Mouse (Mus musculus) olfactory bulb, adult 2 months (tissue): ENCODE measurements around the gene Ccr7. TPM values are rescaled to one million over a fixed set of nuclear protein-coding genes. Genes with fewer than 3 reads are reported as not detected.

Source experiments
- H3K27ac ChIP-seq: fragments of 200-500 bp; 2 replicates; pipeline ENCODE4 v1.5.1; 2012; ENCODE audit warnings: low read depth, low read length; ENCODE audit not compliant: insufficient read depth
- H3K4me1 ChIP-seq: fragments of 200-500 bp; 2 replicates; pipeline ENCODE4 v1.6.1; 2012; ENCODE audit warnings: low read length; ENCODE audit not compliant: control insufficient read depth, insufficient read depth
- H3K4me3 ChIP-seq: fragments of 200-500 bp; 2 replicates; pipeline ENCODE4 v1.5.1; 2012; ENCODE audit warnings: mild to moderate bottlenecking, low read depth, low read length, moderate library complexity; ENCODE audit not compliant: insufficient read depth
- CTCF ChIP-seq: fragments of 200-500 bp; IDR thresholded peaks from 2 replicates; pipeline ENCODE4 v1.5.1; 2012; ENCODE audit warnings: low read depth, mild to moderate bottlenecking, low read length, moderate library complexity; ENCODE audit not compliant: insufficient read depth
- POLR2A ChIP-seq: fragments of 200-500 bp; IDR thresholded peaks from 2 replicates; pipeline ENCODE4 v1.6.1; 2012; ENCODE audit warnings: mild to moderate bottlenecking, low read depth, low read length, moderate library complexity; ENCODE audit not compliant: insufficient read depth
- WGBS: fragments of 180-500 bp; shearing (Covaris S2); methylation state at CpG from one replicate; pipeline ENCODE4 v1.1.7; 2018; 5-methylcytosine and 5-hydroxymethylcytosine counted together
- polyA plus RNA-seq: library from polyadenylated mRNA; stranded (reverse); fragments of >200 nt; gene quantifications from 2 replicates; pipeline ENCODE4 v1.2.4, GENCODE M21; 2012; ENCODE audit warnings: low replicate concordance; ENCODE audit not compliant: missing spikeins, insufficient read depth, insufficient read length

The Ccr7 gene
- polyA plus RNA-seq, 1 experiment: not detected

DNA sequence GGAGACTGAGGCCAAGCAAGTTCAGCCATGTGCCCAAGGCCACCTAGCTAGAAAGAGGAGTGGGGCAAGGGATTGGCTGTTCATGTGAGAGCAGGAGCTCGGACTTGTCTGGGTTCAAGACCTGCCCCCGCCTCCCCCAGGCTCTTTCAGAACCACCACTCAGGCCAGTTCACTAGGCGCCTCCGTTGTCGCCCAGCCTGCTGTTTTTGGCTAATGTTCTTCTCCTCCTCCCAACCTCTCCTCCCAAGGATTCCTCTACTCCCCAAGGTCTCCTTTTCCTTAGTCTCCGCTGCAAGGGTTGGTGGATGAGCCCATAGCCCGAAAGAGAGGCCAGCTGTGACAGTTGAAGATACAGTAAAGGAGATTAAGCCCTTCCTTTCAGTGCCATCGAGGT lies 19.8 kb downstream of the Ccr7 start:
- no peak for TF ChIP-seq CTCF
- TF ChIP-seq POLR2A: no peak
- Histone ChIP-seq H3K4me3 (no peak overlapping the region), H3K4me1 (peaks cover 10% of the 10 kb centered on the region), H3K27ac (no peak overlapping the region)
- 84% methylated on average over 8 of the region's 8 CpGs for WGBS

DNA sequence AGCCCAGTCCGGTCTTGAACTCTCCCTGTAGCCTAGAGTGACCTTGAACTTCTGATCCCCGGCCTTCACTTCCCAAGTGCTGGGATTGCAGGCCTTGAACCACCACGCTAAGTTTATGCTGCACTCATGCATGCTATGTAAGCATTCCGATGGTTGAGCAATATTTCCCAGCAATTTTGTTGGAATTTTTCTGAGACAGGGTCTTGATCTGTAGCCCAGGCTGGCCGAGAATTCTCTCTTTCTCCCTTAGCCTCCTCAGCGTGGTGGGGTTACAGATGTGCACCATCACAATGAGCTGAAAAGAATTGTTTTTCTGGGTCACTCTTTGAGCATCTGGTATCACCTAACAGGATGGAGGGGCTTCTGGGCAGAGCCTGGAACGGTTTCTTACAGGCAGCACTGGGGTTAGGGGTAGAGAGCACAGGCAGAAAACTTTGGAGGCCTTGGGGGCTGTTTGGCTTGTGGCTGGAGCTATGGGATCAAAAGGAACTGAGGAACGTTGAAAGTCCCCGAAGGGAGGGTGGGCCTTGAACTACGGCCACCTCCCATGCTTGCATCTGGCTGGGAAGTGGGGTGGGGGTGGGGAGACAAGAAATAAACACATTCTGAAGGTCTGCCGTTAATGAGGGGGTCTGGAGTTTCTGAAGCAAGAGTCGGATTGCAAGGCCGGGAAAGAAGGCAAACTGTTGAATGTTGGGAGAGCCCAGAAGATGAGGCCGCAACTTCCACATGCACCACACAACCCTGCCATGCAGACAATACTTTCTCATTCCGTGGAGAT lies 20.4 kb downstream of the Ccr7 start:
- no peak overlapping the region for H3K4me3 ChIP-seq
- TF ChIP-seq CTCF (no peak), POLR2A (no peak)
- H3K4me1 ChIP-seq: peaks cover 10% of the 10 kb centered on the region
- H3K27ac ChIP-seq: no peak overlapping the region
- 74% methylated on average over 15 of the region's 15 CpGs for WGBS

DNA sequence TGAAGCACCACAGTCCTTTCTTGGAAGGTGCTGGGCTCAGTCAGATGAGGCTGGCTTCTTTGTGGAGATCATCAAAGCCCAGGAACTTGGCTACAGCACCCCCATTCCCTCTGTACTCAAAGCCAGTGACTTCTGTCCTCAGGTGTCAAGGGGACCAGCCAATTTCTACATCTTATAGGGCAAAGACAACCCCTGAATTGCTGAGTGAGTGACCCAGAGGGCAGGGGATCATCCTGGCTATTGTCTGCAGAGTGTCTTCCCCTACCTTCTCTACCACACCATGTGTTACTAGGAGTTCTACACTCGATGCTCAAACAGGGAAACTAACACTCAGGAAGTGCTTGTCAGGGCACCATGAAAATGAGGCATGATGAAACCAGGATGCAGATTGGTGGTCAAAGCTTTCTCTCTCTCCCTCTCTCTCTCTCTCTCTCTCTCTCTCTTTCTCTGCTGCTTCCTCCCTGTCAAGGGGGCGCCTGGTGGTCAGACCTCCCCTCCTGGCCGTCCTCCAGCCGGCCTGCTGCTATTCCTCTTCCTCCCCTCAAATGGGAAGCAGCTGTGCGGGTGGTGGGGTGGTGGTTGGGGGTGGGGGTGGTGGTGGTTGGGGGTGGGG lies 21.5 kb downstream of the Ccr7 start:
- TF ChIP-seq POLR2A (no peak), CTCF (no peak)
- no peak overlapping the region for H3K27ac ChIP-seq
- WGBS: 68% methylated on average over 5 of the region's 5 CpGs
- peaks cover 10% of the 10 kb centered on the region for H3K4me1 ChIP-seq
- H3K4me3 ChIP-seq: no peak overlapping the region

DNA sequence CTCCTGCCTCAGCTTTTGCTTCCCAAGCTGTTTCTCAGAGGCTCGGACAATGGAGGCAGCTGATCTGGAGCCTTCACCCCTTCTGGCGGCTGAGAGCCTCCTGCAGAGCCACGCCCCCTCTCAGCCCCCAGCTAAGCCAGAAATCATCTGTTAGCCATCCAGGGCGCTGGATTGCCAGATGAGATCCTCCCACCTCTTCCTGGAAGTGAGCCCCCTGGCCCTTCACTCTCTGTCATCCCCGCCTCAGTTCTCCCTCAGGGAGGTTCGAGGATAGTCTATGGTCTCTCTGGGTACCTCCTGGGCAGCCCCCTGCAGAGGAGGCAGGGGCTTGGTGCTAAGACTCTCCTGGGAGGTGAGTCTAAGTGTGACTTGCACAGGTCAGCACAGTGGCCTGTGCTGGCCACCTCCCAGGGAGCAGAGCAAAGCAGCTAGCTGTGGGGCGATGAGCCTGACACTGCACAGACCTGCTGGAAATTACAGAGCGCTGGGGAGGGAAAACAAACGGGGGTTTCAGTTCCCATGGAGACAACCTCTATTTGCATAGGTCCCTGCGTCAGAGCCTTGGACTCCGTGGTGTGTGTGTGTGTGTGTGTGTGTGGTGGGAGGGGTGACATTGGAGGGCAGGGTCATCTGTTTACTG lies 22.7 kb downstream of the Ccr7 start:
- no peak overlapping the region for H3K27ac ChIP-seq
- WGBS: 11% methylated on average over 11 of the region's 11 CpGs

DNA sequence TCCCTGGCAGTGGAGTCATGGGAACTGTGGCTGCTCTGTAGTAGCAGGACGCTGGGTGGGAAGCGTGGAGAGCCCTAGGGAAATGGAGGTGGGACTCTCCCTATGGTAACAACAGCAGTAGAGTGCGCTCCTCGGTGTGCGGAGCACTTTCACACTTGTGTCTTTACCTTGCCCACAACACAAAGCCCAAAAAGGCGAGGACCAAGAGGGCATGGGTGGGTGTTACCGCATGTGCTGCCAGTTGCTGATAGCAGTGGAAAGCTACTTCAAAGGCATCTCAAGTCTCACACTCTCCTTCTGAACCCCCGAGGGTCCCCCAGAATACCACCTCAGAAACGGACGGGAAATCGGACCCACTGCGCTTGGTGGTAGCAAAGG lies 23.4 kb downstream of the Ccr7 start:
- no peak overlapping the region for H3K4me3 ChIP-seq
- WGBS: 61% methylated on average over 12 of the region's 12 CpGs
- no peak for TF ChIP-seq CTCF
- no peak for TF ChIP-seq POLR2A
- no peak overlapping the region for H3K27ac ChIP-seq
- peaks cover 20% of the 10 kb centered on the region for H3K4me1 ChIP-seq

More for the DNA sequence above, 22.7 kb downstream of the Ccr7 start:
- H3K4me3 ChIP-seq: no peak overlapping the region
- no peak for TF ChIP-seq CTCF
- peaks cover 12% of the 10 kb centered on the region for H3K4me1 ChIP-seq

DNA sequence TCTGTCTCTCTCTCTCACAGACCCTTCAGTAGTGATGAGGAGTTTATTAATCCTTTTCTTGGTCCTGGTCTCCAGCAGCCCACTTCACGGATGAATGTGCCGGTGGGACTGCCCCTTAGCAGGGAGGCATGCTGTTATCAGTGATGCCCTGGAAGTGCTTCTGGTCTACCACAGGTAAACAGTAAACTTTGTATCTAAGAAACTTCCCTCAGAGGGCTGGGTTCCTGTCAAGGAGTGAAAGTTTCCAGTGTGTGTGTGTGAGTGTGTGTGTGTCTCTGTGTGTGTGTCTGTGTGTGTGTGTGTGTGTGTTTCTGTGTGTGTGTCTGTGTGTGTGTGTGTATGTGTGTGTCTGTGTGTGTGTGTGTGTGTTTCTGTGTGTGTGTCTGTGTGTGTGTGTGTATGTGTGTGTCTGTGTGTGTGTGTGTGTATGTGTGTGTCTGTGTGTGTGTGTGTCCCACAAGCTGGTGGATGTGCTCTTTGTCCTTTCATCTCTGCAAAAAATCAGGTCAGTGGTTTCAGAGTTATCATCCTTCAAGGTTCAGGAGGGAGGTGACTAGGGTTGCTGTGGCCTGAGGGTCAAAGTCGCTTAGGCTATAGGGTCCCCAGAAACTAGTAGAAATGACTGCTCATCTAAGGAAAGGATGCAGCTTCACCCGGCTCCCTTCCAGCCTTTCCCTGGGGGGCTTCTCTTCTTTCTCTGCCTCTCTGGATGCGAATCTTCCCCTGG lies 24.0 kb downstream of the Ccr7 start:
- no peak for TF ChIP-seq CTCF
- no peak for TF ChIP-seq POLR2A
- Histone ChIP-seq H3K4me3 (no peak overlapping the region), H3K4me1 (peaks cover 22% of the 10 kb centered on the region), H3K27ac (no peak overlapping the region)
- 82% methylated on average over 5 of the region's 5 CpGs for WGBS

DNA sequence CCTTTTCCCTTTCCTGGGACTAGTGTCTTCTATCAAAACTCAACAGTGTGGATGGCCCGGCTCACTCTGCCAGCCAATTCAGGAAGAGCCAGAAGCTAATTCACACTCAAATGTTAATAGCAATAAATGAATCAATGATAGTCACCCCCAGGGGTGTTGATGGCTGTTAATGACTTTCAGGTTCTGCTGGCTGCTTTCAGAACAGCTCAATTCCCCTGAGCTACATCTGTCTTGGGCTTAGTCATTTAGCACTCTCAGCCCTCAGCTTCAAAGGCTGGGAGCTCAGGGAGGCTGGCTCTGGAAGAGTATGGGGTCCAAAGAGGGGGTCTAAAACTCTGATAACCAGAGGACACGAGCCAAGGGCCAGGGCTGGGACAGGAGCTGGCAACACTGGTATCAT lies 25.6 kb downstream of the Ccr7 start:
- TF ChIP-seq POLR2A (no peak), CTCF (no peak)
- Histone ChIP-seq H3K4me1 (peaks cover 22% of the 10 kb centered on the region), H3K4me3 (no peak overlapping the region), H3K27ac (no peak overlapping the region)
- 71% methylated on average over 2 of the region's 2 CpGs for WGBS

DNA sequence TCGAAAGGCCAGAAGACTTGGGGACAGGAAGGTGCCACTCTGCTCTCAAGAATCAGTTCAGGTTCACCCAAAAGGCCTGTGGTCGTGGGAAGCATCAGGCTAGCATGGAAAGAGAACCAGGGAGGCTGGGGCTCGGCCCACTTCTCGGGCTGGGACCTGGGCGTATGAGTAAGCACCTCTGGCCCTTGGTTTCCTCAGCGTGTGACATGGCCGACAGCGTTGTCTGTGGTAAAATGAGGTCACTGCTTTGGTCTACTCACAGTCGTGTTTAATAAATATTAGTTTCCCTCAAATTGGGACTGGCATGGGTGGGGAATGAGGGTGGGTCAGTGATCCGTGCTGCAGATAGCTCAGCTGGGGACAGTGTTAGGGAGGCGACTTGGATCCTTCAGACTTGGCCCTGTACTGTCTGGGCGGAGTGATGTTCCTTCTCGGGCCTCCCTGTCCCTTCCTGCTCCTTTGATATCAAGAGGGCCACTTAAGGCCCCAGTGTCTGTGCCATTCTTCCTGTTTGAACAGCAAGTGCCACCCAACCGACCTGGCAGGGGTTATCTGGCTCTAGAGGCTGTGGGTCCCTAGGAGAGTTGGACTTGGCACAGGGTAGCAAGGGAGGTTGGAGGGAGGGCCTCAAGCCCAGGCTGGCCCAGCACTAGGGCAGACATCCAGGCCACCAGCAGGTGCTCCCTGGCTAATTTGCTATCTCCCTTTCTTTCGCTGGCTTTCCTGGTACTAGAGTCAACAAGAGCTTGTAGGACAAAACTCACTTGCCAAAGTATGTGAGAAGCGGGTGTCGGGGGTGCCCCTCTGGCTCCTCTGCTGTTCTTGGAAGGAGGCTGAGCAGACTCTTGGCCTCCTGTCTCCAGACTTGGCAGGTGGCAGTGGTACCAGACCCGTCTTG lies 26.8 kb downstream of the Ccr7 start:
- TF ChIP-seq POLR2A (no peak), CTCF (no peak)
- 75% methylated on average over 18 of the region's 18 CpGs for WGBS

More for the DNA sequence above, 26.8 kb downstream of the Ccr7 start:
- Histone ChIP-seq H3K4me1 (peaks cover 22% of the 10 kb centered on the region), H3K27ac (no peak overlapping the region), H3K4me3 (no peak overlapping the region)
